Mouse (Mus musculus): Measurements from ENCODE around the gene Tsfm.

DNA sequence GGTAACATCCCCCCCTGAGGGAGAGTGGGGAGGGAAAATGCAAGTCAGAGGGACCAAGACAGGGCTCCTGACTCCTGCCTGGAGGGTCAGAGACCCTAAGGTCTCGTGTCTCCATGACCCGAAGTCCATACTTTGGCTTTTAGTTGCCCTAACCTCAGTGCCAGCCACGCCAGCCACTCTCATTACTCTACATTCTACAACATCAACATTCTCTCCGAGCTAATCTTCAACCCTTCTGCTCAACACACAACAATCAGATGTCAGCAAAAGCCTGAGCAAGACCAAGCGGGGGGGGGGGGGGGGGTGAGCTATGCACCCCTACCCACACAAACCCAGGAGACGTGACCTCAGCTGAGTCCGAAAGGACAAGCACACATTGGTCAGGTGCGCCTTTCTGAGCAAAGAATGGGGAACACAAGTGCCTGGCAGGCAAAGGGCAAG lies 2.7 kb upstream of the Tsfm start:
- TF ChIP-seq CTCF (IDR thresholded peaks at IDR 0.05; ENCODE audit: borderline replicate concordance, control insufficient read depth, extremely low read depth, insufficient read depth, low read length, poor library complexity) (no peak), POLR2A (IDR thresholded peaks at IDR 0.05; ENCODE audit: control insufficient read depth, extremely low read depth, insufficient read depth, low read length, poor library complexity) (no peak)
